Mouse (Mus musculus) MEL (cell line): Measurements from ENCODE around the gene Chsy1. TPM values are rescaled to one million over a fixed set of nuclear protein-coding genes. Genes with fewer than 3 reads are reported as not detected.

Experiments used
- DNase-seq: peaks from one replicate; pipeline ENCODE4 v3.0.0; 2011; ENCODE audit warnings: low read depth, low spot score
- H3K27ac ChIP-seq: 2 replicates; pipeline ENCODE4 v1.5.1; 2012; ENCODE audit warnings: low read depth, mild to moderate bottlenecking, control low read depth, low read length, moderate library complexity; ENCODE audit not compliant: control insufficient read depth
- H3K27me3 ChIP-seq, 2 experiments: fragments of 150-350 bp in 1 of 2; sonication (generic) in 1 of 2; 2 replicates each; pipeline ENCODE4 v1.6.1; 2012; ENCODE audit warnings: low read length in 2 of 2, mild to moderate bottlenecking in 2 of 2, improper control_type of control experiment in 1 of 2, moderate library complexity in 1 of 2; ENCODE audit not compliant: insufficient read depth in 2 of 2, control insufficient read depth in 1 of 2
- H3K36me3 ChIP-seq, 2 experiments: 2 replicates each; pipeline ENCODE4 v1.6.1; 2012 to 2014; ENCODE audit warnings: low read length in 2 of 2, improper control_type of control experiment in 1 of 2, inconsistent platforms in 1 of 2, mild to moderate bottlenecking in 1 of 2; ENCODE audit not compliant: insufficient read depth in 2 of 2, control insufficient read depth in 1 of 2
- H3K4me1 ChIP-seq, 2 experiments: fragments of 150-350 bp in 1 of 2; sonication (generic) in 1 of 2; 2 replicates each; pipeline ENCODE4 v1.6.1; 2012; ENCODE audit warnings: low read length in 2 of 2, improper control_type of control experiment in 1 of 2, mild to moderate bottlenecking in 1 of 2; ENCODE audit not compliant: insufficient read depth in 2 of 2, control insufficient read depth in 1 of 2
- H3K4me3 ChIP-seq, 2 experiments: fragments of 150-350 bp in 1 of 2; sonication (generic) in 1 of 2; 2 replicates each; pipeline ENCODE4 v1.5.1; 2012; ENCODE audit warnings: low read depth in 2 of 2, low read length in 2 of 2, mild to moderate bottlenecking in 2 of 2, moderate library complexity in 2 of 2, control low read depth in 1 of 2, improper control_type of control experiment in 1 of 2; ENCODE audit not compliant: control insufficient read depth in 1 of 2, insufficient read depth in 1 of 2
- H3K79me2 ChIP-seq: 2 replicates; pipeline ENCODE4 v1.6.1; 2012; ENCODE audit warnings: mild to moderate bottlenecking, low read length, moderate library complexity; ENCODE audit not compliant: control insufficient read depth, poor library complexity, insufficient read depth
- H3K9ac ChIP-seq: 2 replicates; pipeline ENCODE4 v1.6.1; 2012; ENCODE audit warnings: low read depth, mild to moderate bottlenecking, control low read depth, low read length, moderate library complexity; ENCODE audit not compliant: control insufficient read depth, poor library complexity, severe bottlenecking
- H3K9me3 ChIP-seq: fragments of 150-350 bp; sonication (generic); replicated peaks from 2 replicates; pipeline ENCODE4 v1.6.1; 2012; ENCODE audit warnings: mild to moderate bottlenecking, low read length, improper control_type of control experiment, moderate library complexity; ENCODE audit not compliant: insufficient read depth
- BHLHE40 ChIP-seq: IDR thresholded peaks from 2 replicates; pipeline ENCODE4 v1.6.1; 2012; ENCODE audit warnings: low read depth, mild to moderate bottlenecking, inconsistent platforms, low read length, improper control_type of control experiment, borderline replicate concordance
- CHD2 ChIP-seq: IDR thresholded peaks from 2 replicates; pipeline ENCODE4 v1.6.1; 2011; ENCODE audit warnings: low read length, improper control_type of control experiment
- CTCF ChIP-seq, 3 experiments: IDR thresholded peaks in 2 of 3; conservative IDR thresholded peaks in 1 of 3; 2 replicates each; pipeline ENCODE4 v1.5.1; 2011 to 2012; ENCODE audit warnings: low read length in 3 of 3, low read depth in 2 of 3, mild to moderate bottlenecking in 2 of 3, improper control_type of control experiment in 1 of 3, inconsistent platforms in 1 of 3, mixed read lengths in 1 of 3, moderate library complexity in 1 of 3; ENCODE audit not compliant: control insufficient read depth in 1 of 3, insufficient read depth in 1 of 3, poor library complexity in 1 of 3, severe bottlenecking in 1 of 3
- E2F4 ChIP-seq: IDR thresholded peaks from 2 replicates; pipeline ENCODE4 v1.6.1; 2011; ENCODE audit warnings: low read depth, low read length, improper control_type of control experiment, borderline replicate concordance
- ELF1 ChIP-seq: IDR thresholded peaks from 2 replicates; pipeline ENCODE4 v1.6.1; 2014; ENCODE audit warnings: low read depth, mild to moderate bottlenecking, inconsistent platforms, low read length, improper control_type of control experiment, moderate library complexity
- EP300 ChIP-seq, 2 experiments: IDR thresholded peaks; 2 replicates each; pipeline ENCODE4 v1.6.1; 2011; ENCODE audit warnings: improper control_type of control experiment in 2 of 2, low read length in 2 of 2, low read depth in 1 of 2, mild to moderate bottlenecking in 1 of 2
- ETS1 ChIP-seq: IDR thresholded peaks from 2 replicates; pipeline ENCODE4 v1.6.1; 2012; ENCODE audit warnings: low read depth, mild to moderate bottlenecking, inconsistent platforms, low read length, improper control_type of control experiment, moderate library complexity
- GABPA ChIP-seq: IDR thresholded peaks from 2 replicates; pipeline ENCODE4 v1.6.1; 2012; ENCODE audit warnings: low read depth, mild to moderate bottlenecking, inconsistent platforms, low read length, improper control_type of control experiment, moderate library complexity
- GATA1 ChIP-seq: IDR thresholded peaks from 2 replicates; pipeline ENCODE4 v1.6.1; 2011; ENCODE audit warnings: low read depth, low read length, improper control_type of control experiment
- JUND ChIP-seq: IDR thresholded peaks from 2 replicates; pipeline ENCODE4 v1.6.1; 2011; ENCODE audit warnings: low read depth, mild to moderate bottlenecking, improper control_type of control experiment, low read length
- KAT2A ChIP-seq: conservative IDR thresholded peaks from 2 replicates; pipeline ENCODE4 v1.6.1; 2012; ENCODE audit warnings: low read depth, low read length, improper control_type of control experiment, inconsistent platforms
- MAZ ChIP-seq: IDR thresholded peaks from 2 replicates; pipeline ENCODE4 v1.6.1; 2012; ENCODE audit warnings: low read depth, mild to moderate bottlenecking, inconsistent platforms, low read length, improper control_type of control experiment
- MEF2A ChIP-seq: IDR thresholded peaks from 2 replicates; pipeline ENCODE4 v1.6.1; 2014; ENCODE audit warnings: low read depth, mild to moderate bottlenecking, inconsistent platforms, low read length, improper control_type of control experiment; ENCODE audit not compliant: poor library complexity, insufficient replicate concordance, severe bottlenecking; ENCODE audit errors: extremely low read depth
- MXI1 ChIP-seq: IDR thresholded peaks from 2 replicates; pipeline ENCODE4 v1.6.1; 2011; ENCODE audit warnings: mild to moderate bottlenecking, low read depth, low read length, improper control_type of control experiment
- MYB ChIP-seq: IDR thresholded peaks from 2 replicates; pipeline ENCODE4 v1.6.1; 2011; ENCODE audit warnings: mild to moderate bottlenecking, low read depth, low read length, improper control_type of control experiment
- MYC ChIP-seq: IDR thresholded peaks from 2 replicates; pipeline ENCODE4 v1.6.1; 2011; ENCODE audit warnings: low read depth, mild to moderate bottlenecking, low read length, improper control_type of control experiment, moderate library complexity
- POLR2A ChIP-seq, 2 experiments: IDR thresholded peaks; 2 replicates each; pipeline ENCODE4 v1.6.1; 2011 to 2012; ENCODE audit warnings: low read length in 2 of 2, mild to moderate bottlenecking in 2 of 2, control low read depth in 1 of 2, improper control_type of control experiment in 1 of 2, low read depth in 1 of 2, moderate library complexity in 1 of 2; ENCODE audit not compliant: control insufficient read depth in 1 of 2, insufficient read depth in 1 of 2, poor library complexity in 1 of 2
- POLR2AphosphoS2 ChIP-seq: IDR thresholded peaks from 2 replicates; pipeline ENCODE4 v1.6.1; 2011; ENCODE audit warnings: low read length, improper control_type of control experiment
- POLR2AphosphoS5 ChIP-seq: IDR thresholded peaks from 2 replicates; pipeline ENCODE4 v1.6.1; 2012; ENCODE audit warnings: low read depth, borderline replicate concordance, mild to moderate bottlenecking, inconsistent platforms, low read length, moderate library complexity, mixed read lengths
- RCOR1 ChIP-seq: IDR thresholded peaks from 2 replicates; pipeline ENCODE4 v1.6.1; 2012; ENCODE audit warnings: low read depth, mild to moderate bottlenecking, inconsistent platforms, low read length, improper control_type of control experiment
- SIN3A ChIP-seq: IDR thresholded peaks from 2 replicates; pipeline ENCODE4 v1.6.1; 2012; ENCODE audit warnings: low read length, improper control_type of control experiment, inconsistent platforms
- TBP ChIP-seq: IDR thresholded peaks from 2 replicates; pipeline ENCODE4 v1.8.0; 2011; ENCODE audit warnings: low read depth, low read length, improper control_type of control experiment
- TCF12 ChIP-seq: IDR thresholded peaks from 2 replicates; pipeline ENCODE4 v1.6.1; 2014; ENCODE audit warnings: low read depth, mild to moderate bottlenecking, inconsistent platforms, low read length, improper control_type of control experiment, moderate library complexity
- UBTF ChIP-seq: IDR thresholded peaks from 2 replicates; pipeline ENCODE4 v1.6.1; 2012; ENCODE audit warnings: low read depth, mild to moderate bottlenecking, inconsistent platforms, low read length, improper control_type of control experiment, moderate library complexity, borderline replicate concordance; ENCODE audit not compliant: insufficient read depth
- USF1 ChIP-seq: IDR thresholded peaks from 2 replicates; pipeline ENCODE4 v1.6.1; 2014; ENCODE audit warnings: low read depth, mild to moderate bottlenecking, inconsistent platforms, low read length, improper control_type of control experiment, moderate library complexity
- USF2 ChIP-seq, 2 experiments: IDR thresholded peaks; 2 replicates each; pipeline ENCODE4 v1.6.1; 2011 to 2012; ENCODE audit warnings: improper control_type of control experiment in 2 of 2, low read length in 2 of 2, borderline replicate concordance in 1 of 2, inconsistent platforms in 1 of 2, low read depth in 1 of 2, mild to moderate bottlenecking in 1 of 2; ENCODE audit not compliant: insufficient read depth in 1 of 2
- ZC3H11A ChIP-seq: IDR thresholded peaks from 2 replicates; pipeline ENCODE4 v1.6.1; 2012; ENCODE audit warnings: low read depth, mild to moderate bottlenecking, inconsistent platforms, low read length, improper control_type of control experiment
- ZKSCAN1 ChIP-seq: IDR thresholded peaks from 2 replicates; pipeline ENCODE4 v1.6.1; 2012; ENCODE audit warnings: low read depth, mild to moderate bottlenecking, inconsistent platforms, low read length, improper control_type of control experiment, moderate library complexity
- ZNF384 ChIP-seq: IDR thresholded peaks from 2 replicates; pipeline ENCODE4 v1.6.1; 2012; ENCODE audit warnings: low read depth, mild to moderate bottlenecking, inconsistent platforms, low read length, improper control_type of control experiment
- polyA plus RNA-seq, 2 experiments: library from polyadenylated mRNA; stranded (reverse) in 1 of 2; unstranded in 1 of 2; fragments of >175 nt in 1 of 2; fragments of >200 nt in 1 of 2; gene quantifications; 2 replicates each; pipeline versions ENCODE4 v1.2.1 to v1.2.4; 2012; ENCODE audit warnings: low replicate concordance in 2 of 2, low read depth in 1 of 2; ENCODE audit not compliant: insufficient read length in 2 of 2, insufficient read depth in 1 of 2, missing spikeins in 1 of 2
- total RNA-seq: library from RNA; depleted of rRNA; stranded (reverse); fragments of 300-350 nt; gene quantifications from 2 replicates; pipeline ENCODE4 v1.2.3, GENCODE M21; 2012

The Chsy1 gene
- total and polyA plus RNA-seq, 3 experiments, result 8.5 to 10.3 TPM; not detected in 1

DNA sequence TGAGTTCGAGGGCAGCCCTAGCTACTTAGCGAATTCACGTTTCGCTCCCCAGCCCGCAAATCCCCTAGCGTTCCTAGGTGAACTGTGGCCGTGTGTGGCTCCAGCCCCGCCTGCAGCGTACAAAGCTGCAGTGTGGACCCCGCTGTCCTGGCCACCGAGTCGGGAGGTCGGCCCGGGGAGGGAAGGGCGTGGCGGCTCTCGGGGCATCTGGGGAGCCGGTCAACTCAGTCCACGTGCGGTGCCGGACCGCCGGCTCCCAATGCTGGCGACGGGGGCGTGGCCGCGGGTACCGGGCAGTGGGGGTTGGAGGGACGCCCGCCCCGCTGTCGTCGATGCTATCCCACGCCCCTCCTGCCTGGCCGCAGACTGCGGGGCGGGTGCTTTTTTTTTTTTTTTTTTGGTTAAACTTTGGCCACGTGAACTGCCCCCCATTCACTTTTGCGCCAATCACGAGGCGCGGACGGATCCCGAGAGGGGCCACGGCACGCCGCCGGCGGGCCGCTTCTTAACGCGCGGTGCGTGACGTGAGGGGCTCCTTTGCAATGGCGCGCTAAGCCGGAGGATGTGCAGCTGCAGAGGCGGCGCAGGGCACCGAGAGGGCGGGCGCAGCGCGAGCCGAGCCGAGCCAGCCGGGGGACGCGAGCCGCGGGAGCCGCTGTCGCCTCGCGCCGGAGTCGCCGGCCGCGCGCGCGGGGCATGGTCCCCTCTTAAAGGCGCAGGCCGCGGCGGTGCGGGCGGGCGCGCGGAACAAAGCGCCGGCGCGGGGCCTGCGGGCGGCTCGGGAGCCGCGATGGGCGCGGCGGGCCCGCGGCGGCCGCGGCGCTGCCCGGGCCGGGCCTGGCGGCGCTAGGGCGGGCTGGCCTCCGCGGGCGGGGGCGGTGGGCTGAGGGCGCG is at the start of gene Chsy1 (continued):
- TF ChIP-seq CTCF (IDR thresholded peaks at IDR 0.05 in 2 of 3, conservative IDR thresholded peaks at IDR 0.05 in 1 of 3; ENCODE audit: control insufficient read depth in 1 of 3, insufficient read depth in 1 of 3, low read depth in 2 of 3, low read length in 3 of 3, poor library complexity in 1 of 3, severe bottlenecking in 1 of 3), result no peak
- no peak for TF ChIP-seq ZC3H11A
- TF ChIP-seq ZKSCAN1, result no peak
- TF ChIP-seq E2F4, result no peak
- no peak for TF ChIP-seq JUND
- peak; percentile 55; the same call in 1 of the 2 replicates for TF ChIP-seq TBP

DNA sequence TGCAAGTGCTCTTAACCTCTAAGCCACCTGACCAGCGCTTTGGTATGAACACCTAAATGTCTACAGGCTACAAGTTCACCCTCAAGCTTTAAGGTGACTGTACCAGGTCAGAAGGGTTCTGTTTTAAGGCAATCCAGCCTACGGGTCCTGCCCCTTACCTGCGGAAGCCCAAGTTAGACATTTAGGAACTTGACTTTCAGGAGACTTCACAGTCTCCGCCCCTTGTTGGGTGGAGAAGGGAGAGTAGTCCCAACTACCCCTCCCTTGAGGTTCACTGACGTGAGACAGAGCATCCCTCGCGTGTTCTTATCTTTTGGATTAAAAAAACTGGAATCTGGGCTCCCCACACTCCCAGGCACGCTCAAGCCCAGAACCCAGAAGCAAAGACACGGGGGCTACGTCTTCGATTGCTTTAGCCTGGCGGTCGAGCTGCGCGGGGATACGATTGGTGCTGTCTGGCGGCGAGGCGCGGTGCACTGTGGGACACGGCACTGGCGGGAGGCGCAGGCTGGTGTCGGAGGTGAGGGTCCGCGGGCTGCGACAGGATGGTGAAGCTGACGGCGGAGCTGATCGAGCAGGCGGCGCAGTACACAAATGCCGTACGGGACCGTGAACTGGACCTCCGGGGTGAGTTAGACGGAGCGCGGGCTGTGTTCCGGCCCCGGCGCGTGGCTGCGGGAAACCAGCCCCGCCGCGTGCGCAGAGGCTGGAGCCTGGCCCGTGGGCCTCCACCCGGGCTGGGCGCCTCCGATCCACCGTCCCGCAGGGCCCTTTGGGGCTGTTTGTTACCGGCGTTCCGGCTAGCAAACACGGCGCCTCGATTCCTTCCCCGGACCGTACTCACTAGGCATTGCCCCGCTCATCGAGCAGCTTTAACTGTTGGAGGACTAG is 49.0 kb upstream of the Chsy1 start:
- DNase-seq, result peak; percentile 92
- Histone ChIP-seq H3K4me1 (peaks cover 0 to 17% of the 10 kb centered on the region in 2 experiments; a peak in 2 of 4 replicates), H3K4me3 (peak overlapping the region; percentile 82 to 90), H3K27me3 (no peaks in the 10 kb centered on the region), H3K9ac (peak overlapping the region; percentile 92), H3K27ac (peak overlapping the region; percentile 55), H3K36me3 (peaks cover 20 to 21% of the 10 kb centered on the region in 2 experiments), H3K79me2 (peaks cover 38% of the 10 kb centered on the region), H3K9me3 (no peaks in the 10 kb centered on the region)
- TF ChIP-seq ETS1, result peak; percentile 60; the same call in 1 of the 2 replicates
- no peak for TF ChIP-seq MYB
- no peak; the same call in 1 of the 2 replicates for TF ChIP-seq E2F4
- TF ChIP-seq CTCF (IDR thresholded peaks at IDR 0.05 in 2 of 3, conservative IDR thresholded peaks at IDR 0.05 in 1 of 3; ENCODE audit: control insufficient read depth in 1 of 3, insufficient read depth in 1 of 3, low read depth in 2 of 3, low read length in 3 of 3, poor library complexity in 1 of 3, severe bottlenecking in 1 of 3), result no peak
- no peak for TF ChIP-seq MEF2A
- TF ChIP-seq USF2 (IDR thresholded peaks at IDR 0.05; ENCODE audit: borderline replicate concordance in 1 of 2, insufficient read depth in 1 of 2, low read depth in 1 of 2, low read length in 2 of 2), result no peak
- TF ChIP-seq KAT2A, result peak; percentile 80
- TF ChIP-seq USF1, result no peak
- peak; percentile 79 to 81 for TF ChIP-seq POLR2A (IDR thresholded peaks at IDR 0.05; ENCODE audit: control insufficient read depth in 1 of 2, insufficient read depth in 1 of 2, low read depth in 1 of 2, low read length in 2 of 2, poor library complexity in 1 of 2)
- TF ChIP-seq TBP, result peak; percentile 81
- TF ChIP-seq ZNF384, result 0 out of 2 replicates have a peak, but pooled peaks have one; percentile 11
- TF ChIP-seq RCOR1, result no peak; the same call in 1 of the 2 replicates
- TF ChIP-seq SIN3A, result peak; percentile 97
- peak; percentile 94; the same call in 1 of the 2 replicates for TF ChIP-seq MAZ
- no peak; the same call in 1 of the 2 replicates for TF ChIP-seq POLR2AphosphoS5
- peak; percentile 39; the same call in 1 of the 2 replicates for TF ChIP-seq UBTF
- TF ChIP-seq MXI1, result peak; percentile 94
- TF ChIP-seq POLR2AphosphoS2, result peak; percentile 76
- no peak for TF ChIP-seq EP300 (IDR thresholded peaks at IDR 0.05; ENCODE audit: low read depth in 1 of 2, low read length in 2 of 2)
- peak; percentile 77 for TF ChIP-seq ELF1
- peak; percentile 82 for TF ChIP-seq MYC
- no peak for TF ChIP-seq GABPA
- TF ChIP-seq BHLHE40, result no peak
- peak; percentile 17; the same call in 1 of the 2 replicates for TF ChIP-seq GATA1
- TF ChIP-seq CHD2, result no peak
- TF ChIP-seq TCF12, result peak; percentile 77
